Mouse (Mus musculus) right cerebral cortex, postnatal 36 days (tissue): ENCODE data around the gene Slc1a5.

ENCODE experiments used
- DNase-seq, 2 experiments: peaks; one replicate each; pipeline ENCODE4 v3.0.0; 2022; ENCODE audit warnings: low spot score in 2 of 2, mixed read lengths in 1 of 2

The Slc1a5 gene

GRCm38 (mm10) chr7:16780825-16781554, at the start of gene Slc1a5:
Gene Slc1a5 (plus strand): TSS chr7:16781340.
- peak; percentile 46 to 54 for DNase-seq

- no peak for DNase-seq
Observed at GRCm38 (mm10) chr7:16731893-16732422, 49.2 kb upstream of the Slc1a5 start.

- no peak for DNase-seq
Observed at GRCm38 (mm10) chr7:16737606-16738072, 43.5 kb upstream of the Slc1a5 start.

GRCm38 (mm10) chr7:16738073-16738696, 43.0 kb upstream of the Slc1a5 start, which contains the start of gene Ap2s1:
Gene Ap2s1 (plus strand): TSS chr7:16738410.
- DNase-seq, result peak; percentile 99 to 100

GRCm38 (mm10) chr7:16739056-16739604, 42.0 kb upstream of the Slc1a5 start:
- no peak for DNase-seq

- no peak for DNase-seq
Observed at GRCm38 (mm10) chr7:16745373-16745772, 35.8 kb upstream of the Slc1a5 start.

GRCm38 (mm10) chr7:16746093-16746492, 35.0 kb upstream of the Slc1a5 start:
- no peak for DNase-seq

- no peak for DNase-seq
Observed at GRCm38 (mm10) chr7:16747656-16748055, 33.5 kb upstream of the Slc1a5 start.

GRCm38 (mm10) chr7:16752016-16752415, 29.1 kb upstream of the Slc1a5 start:
- peak in 1 of 2 experiments; percentile 36 for DNase-seq

GRCm38 (mm10) chr7:16755362-16756017, 25.6 kb upstream of the Slc1a5 start:
- DNase-seq, result no peak

GRCm38 (mm10) chr7:16758872-16759574, 22.1 kb upstream of the Slc1a5 start:
- DNase-seq, result no peak

GRCm38 (mm10) chr7:16760292-16760691, 20.8 kb upstream of the Slc1a5 start:
- DNase-seq, result no peak

- no peak for DNase-seq
Observed at GRCm38 (mm10) chr7:16761005-16761481, 20.1 kb upstream of the Slc1a5 start.

GRCm38 (mm10) chr7:16761630-16762029, 19.5 kb upstream of the Slc1a5 start:
- no peak for DNase-seq

GRCm38 (mm10) chr7:16763463-16764218, 17.5 kb upstream of the Slc1a5 start:
- no peak for DNase-seq

GRCm38 (mm10) chr7:16766443-16766842, 14.7 kb upstream of the Slc1a5 start:
- DNase-seq, result no peak

- DNase-seq, result no peak
Observed at GRCm38 (mm10) chr7:16775888-16776287, 5.3 kb upstream of the Slc1a5 start.

- DNase-seq, result no peak
Observed at GRCm38 (mm10) chr7:16780076-16780475, 1.1 kb upstream of the Slc1a5 start.

- no peak for DNase-seq
Observed at GRCm38 (mm10) chr7:16781555-16781815, 345 bp downstream of the Slc1a5 start.

- DNase-seq, result no peak
Observed at GRCm38 (mm10) chr7:16781816-16782554, 845 bp downstream of the Slc1a5 start.
